Mouse (Mus musculus) limb, embryonic 11.5 days (tissue): ENCODE results near the gene Msmb. TPM values are rescaled to one million over a fixed set of nuclear protein-coding genes. Genes with fewer than 3 reads are reported as not detected.

Experiments used
- ATAC-seq: fragments of 200-750 bp; cut with Nextera tagmentation; 2 replicates; pipeline ENCODE4 v1.8.0; 2017; ENCODE audit warnings: low read depth; ENCODE audit not compliant: insufficient number of reproducible peaks, low FRiP score, low TSS enrichment
- DNase-seq: peaks from one replicate; pipeline ENCODE4 v3.0.0-alpha.2; 2015; ENCODE audit warnings: low spot score
- H3K27ac ChIP-seq: fragments of 300-500 bp; sonication (generic); replicated peaks from 2 replicates; pipeline ENCODE4 v1.5.1; 2014; ENCODE audit warnings: low read depth, mild to moderate bottlenecking, low read length
- H3K27me3 ChIP-seq: fragments of 300-500 bp; sonication (generic); 2 replicates; pipeline ENCODE4 v1.6.1; 2014; ENCODE audit warnings: mild to moderate bottlenecking, low read length, mixed read lengths; ENCODE audit not compliant: control insufficient read depth, insufficient read depth
- H3K36me3 ChIP-seq: fragments of 300-500 bp; sonication (generic); 2 replicates; pipeline ENCODE4 v1.6.1; 2014; ENCODE audit warnings: mild to moderate bottlenecking, low read length, moderate library complexity, mixed read lengths; ENCODE audit not compliant: control insufficient read depth, insufficient read depth
- H3K4me1 ChIP-seq: fragments of 300-500 bp; sonication (generic); 2 replicates; pipeline ENCODE4 v1.6.1; 2014; ENCODE audit warnings: low read length, mixed read lengths; ENCODE audit not compliant: control insufficient read depth, insufficient read depth
- H3K4me2 ChIP-seq: fragments of 300-500 bp; sonication (generic); 2 replicates; pipeline ENCODE4 v1.6.1; 2014; ENCODE audit warnings: low read depth, mild to moderate bottlenecking, moderate library complexity; ENCODE audit not compliant: severe bottlenecking
- H3K4me3 ChIP-seq: fragments of 300-500 bp; sonication (generic); 2 replicates; pipeline ENCODE4 v1.5.1; 2014; ENCODE audit warnings: low read depth, low read length
- H3K9ac ChIP-seq: fragments of 300-500 bp; sonication (generic); 2 replicates; pipeline ENCODE4 v1.6.1; 2014; ENCODE audit warnings: mild to moderate bottlenecking, low read length
- H3K9me3 ChIP-seq: fragments of 300-500 bp; sonication (generic); 2 replicates; pipeline ENCODE4 v1.6.1; 2016; ENCODE audit warnings: low read length; ENCODE audit not compliant: control insufficient read depth
- WGBS: fragments of 180-500 bp; shearing (Covaris S2); extraction: QIAGEN DNeasy Blood & Tissue Kit; methylation state at CpG from one replicate; pipeline ENCODE4 v1.1.7; 2014; 5-methylcytosine and 5-hydroxymethylcytosine counted together
- polyA plus RNA-seq: library from polyadenylated mRNA; unstranded; fragments of >200 nt; fragmentation: Nextera tagmentation; extraction: Ambion mirVana; gene quantifications from 2 replicates; pipeline ENCODE4 v1.2.1, GENCODE M21; 2014

Msmb gene
- polyA plus RNA-seq, 1 experiment from 2014 or later = not detected

DNA sequence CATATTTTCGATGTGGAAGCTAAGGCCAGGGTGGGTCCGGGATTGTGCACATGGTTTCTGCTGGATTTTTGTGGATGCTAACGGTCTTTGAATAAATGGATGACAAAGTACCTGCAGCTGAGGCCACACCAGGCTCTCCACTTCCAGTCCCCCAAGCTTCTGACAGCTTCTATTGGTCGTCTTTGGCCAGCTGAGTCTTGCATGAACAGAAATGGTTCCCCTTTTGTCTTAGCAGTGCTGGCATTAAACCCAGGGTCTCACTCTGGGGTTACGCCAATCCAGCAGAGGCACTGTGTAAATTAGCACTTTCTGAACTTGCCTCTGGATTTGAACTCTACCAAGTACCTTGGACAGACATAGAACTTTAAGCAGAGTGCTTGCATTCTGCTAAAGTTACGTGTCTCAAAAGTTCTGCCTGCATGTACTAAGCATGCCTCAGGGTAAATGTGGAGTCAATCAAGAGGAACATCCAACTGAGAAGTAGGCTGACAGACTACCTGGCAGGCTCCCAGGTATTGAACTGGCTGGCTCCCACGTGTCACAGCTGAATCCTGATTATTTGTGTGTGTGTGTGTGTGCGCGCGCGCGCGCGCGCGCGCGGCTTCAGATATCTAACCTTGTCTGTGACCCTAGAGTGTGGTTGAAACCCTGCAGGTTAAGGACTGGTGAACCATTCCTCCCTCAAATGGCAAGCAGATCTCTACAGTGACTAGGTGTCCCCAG lies 10.6 kb downstream of the Msmb start:
- Histone ChIP-seq H3K4me3 (no peak overlapping the region), H3K27ac (no peak overlapping the region), H3K4me1 (no peaks in the 10 kb centered on the region), H3K27me3 (no peaks in the 10 kb centered on the region), H3K36me3 (no peaks in the 10 kb centered on the region), H3K9ac (no peak overlapping the region), H3K4me2 (no peak overlapping the region), H3K9me3 (no peaks in the 10 kb centered on the region)
- 91% methylated on average over 18 of the region's 18 CpGs for WGBS
- DNase-seq = no peak
- ATAC-seq = no peak

GRCm38 (mm10) chr14:32153156-32153555 lies 11.3 kb downstream of the Msmb start:
- H3K4me1 ChIP-seq = no peaks in the 10 kb centered on the region
- H3K4me2 ChIP-seq = no peak overlapping the region
- H3K27me3 ChIP-seq = no peaks in the 10 kb centered on the region
- H3K4me3 ChIP-seq = no peak overlapping the region
- H3K36me3 ChIP-seq = no peaks in the 10 kb centered on the region
- no peak overlapping the region for H3K9ac ChIP-seq
- DNase-seq (no peak), ATAC-seq (no peak)
- no peak overlapping the region for H3K27ac ChIP-seq
- 96% methylated on average over 2 of the region's 2 CpGs for WGBS
- no peaks in the 10 kb centered on the region for H3K9me3 ChIP-seq

GRCm38 (mm10) chr14:32154758-32155157 lies 12.9 kb downstream of the Msmb start:
- WGBS = 91% methylated on average over 6 of the region's 6 CpGs
- H3K27me3 ChIP-seq = no peaks in the 10 kb centered on the region
- DNase-seq (no peak), ATAC-seq (no peak)
- H3K36me3 ChIP-seq = no peaks in the 10 kb centered on the region
- no peak overlapping the region for H3K27ac ChIP-seq
- H3K4me3 ChIP-seq = no peak overlapping the region
- H3K4me2 ChIP-seq = no peak overlapping the region
- no peaks in the 10 kb centered on the region for H3K4me1 ChIP-seq
- no peak overlapping the region for H3K9ac ChIP-seq
- no peaks in the 10 kb centered on the region for H3K9me3 ChIP-seq

GRCm38 (mm10) chr14:32159150-32159670 lies 17.4 kb downstream of the Msmb start:
- peak overlapping the region; percentile 92 for H3K4me2 ChIP-seq
- H3K36me3 ChIP-seq = no peaks in the 10 kb centered on the region
- H3K9ac ChIP-seq = peak overlapping the region; percentile 84; the same call in 1 of the 2 replicates
- 44% methylated on average over 4 of the region's 4 CpGs for WGBS
- H3K27me3 ChIP-seq = no peaks in the 10 kb centered on the region
- H3K9me3 ChIP-seq = no peaks in the 10 kb centered on the region
- no peak overlapping the region for H3K27ac ChIP-seq
- peak overlapping the region; percentile 66 for H3K4me3 ChIP-seq
- ATAC-seq = peak; percentile 69; the same call in 1 of the 2 replicates
- DNase-seq = peak; percentile 39
- peaks cover 6% of the 10 kb centered on the region for H3K4me1 ChIP-seq

GRCm38 (mm10) chr14:32159690-32160246 lies 17.9 kb downstream of the Msmb start, which contains the start of gene Ncoa4:
TSS of gene Ncoa4 (plus strand) at chr14:32159865.
- Histone ChIP-seq H3K4me2 (peak within 1 kb of the TSS; percentile 92), H3K9me3 (no peaks in the 10 kb centered on the region), H3K36me3 (no peaks in the 10 kb centered on the region), H3K27ac (0 out of 2 replicates have a peak within 1 kb of the TSS, but pooled peaks have one; percentile 36), H3K27me3 (no peaks in the 10 kb centered on the region), H3K4me3 (peak within 1 kb of the TSS; percentile 66), H3K9ac (peak within 1 kb of the TSS; percentile 84), H3K4me1 (peaks cover 6% of the 10 kb centered on the region)
- ATAC-seq (peak; percentile 93), DNase-seq (peak; percentile 98)
- under 1% methylated on average over 33 of the region's 40 CpGs for WGBS

DNA sequence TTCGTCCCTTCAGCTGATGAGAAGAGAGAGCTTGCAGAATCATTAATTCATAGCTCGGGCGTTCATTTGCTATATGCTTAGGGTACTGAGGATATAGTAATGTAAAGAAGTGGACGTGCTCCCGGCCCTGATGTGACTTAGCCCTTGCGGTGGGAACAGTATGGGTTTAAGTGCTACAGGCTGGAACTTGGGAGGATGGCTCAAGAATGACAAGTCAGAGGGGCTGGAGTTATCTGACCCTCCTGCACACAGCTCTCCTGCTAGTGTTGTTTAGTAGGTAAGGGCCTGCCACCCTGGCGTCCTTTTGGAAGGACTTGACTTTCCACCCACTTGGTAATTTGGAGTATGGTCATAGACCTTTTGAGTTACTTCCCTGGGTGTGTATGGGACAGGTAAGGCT lies 18.7 kb downstream of the Msmb start:
- no peak overlapping the region for H3K27ac ChIP-seq
- no peaks in the 10 kb centered on the region for H3K27me3 ChIP-seq
- H3K4me3 ChIP-seq = peak overlapping the region; percentile 66
- no peaks in the 10 kb centered on the region for H3K36me3 ChIP-seq
- no peak for ATAC-seq
- H3K9ac ChIP-seq = peak overlapping the region; percentile 84
- 47% methylated on average over 7 of the region's 7 CpGs for WGBS
- H3K4me1 ChIP-seq = peaks cover 6% of the 10 kb centered on the region
- DNase-seq = no peak
- no peaks in the 10 kb centered on the region for H3K9me3 ChIP-seq
- H3K4me2 ChIP-seq = peak overlapping the region; percentile 92

DNA sequence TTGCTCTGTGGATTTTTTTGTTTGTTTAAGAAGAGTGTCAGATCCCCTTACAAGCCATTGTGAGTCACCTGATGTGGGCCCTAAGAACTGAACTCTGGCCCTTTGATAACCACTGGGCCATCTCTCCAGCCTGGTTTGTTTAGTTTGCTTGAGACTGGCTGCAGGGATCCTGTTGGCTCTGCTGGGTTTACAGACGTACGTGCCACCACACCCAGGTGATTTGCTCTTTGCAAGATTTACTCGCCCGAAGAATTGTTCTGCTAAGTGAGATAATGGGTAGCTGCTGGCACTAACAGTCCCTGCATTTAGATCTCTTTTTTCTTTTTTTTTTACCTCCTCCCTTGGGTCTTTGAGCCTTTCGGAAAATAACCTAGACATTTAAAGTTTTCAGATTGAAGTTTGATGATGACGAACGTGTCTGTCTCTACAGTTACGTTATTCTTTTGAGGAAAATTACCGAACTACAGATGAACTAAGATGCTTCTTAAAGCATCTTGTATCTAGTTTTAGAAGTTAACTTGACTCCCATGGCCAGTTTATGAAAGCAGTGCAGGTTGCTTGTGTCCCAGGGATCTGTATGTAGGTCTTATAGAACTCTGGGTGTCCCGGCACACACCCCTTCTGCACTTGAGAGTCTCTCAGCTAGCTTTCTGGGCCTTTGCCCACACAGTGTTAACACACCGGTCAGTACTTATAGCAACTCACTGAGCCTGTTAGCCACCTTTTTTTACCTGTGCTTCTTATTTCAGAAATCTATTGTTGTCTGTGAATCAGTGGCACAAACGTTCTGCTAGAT lies 19.5 kb downstream of the Msmb start:
- DNase-seq (no peak), ATAC-seq (no peak)
- 87% methylated on average over 12 of the region's 12 CpGs for WGBS
- Histone ChIP-seq H3K27me3 (no peaks in the 10 kb centered on the region), H3K27ac (no peak overlapping the region), H3K9me3 (no peaks in the 10 kb centered on the region), H3K4me3 (peak overlapping the region; percentile 66), H3K4me2 (peak overlapping the region; percentile 92; the same call in 1 of the 2 replicates), H3K4me1 (peaks cover 6% of the 10 kb centered on the region), H3K9ac (no peak overlapping the region), H3K36me3 (no peaks in the 10 kb centered on the region)

- Histone ChIP-seq H3K9me3 (no peaks in the 10 kb centered on the region), H3K4me1 (peaks cover 6% of the 10 kb centered on the region), H3K27me3 (no peaks in the 10 kb centered on the region), H3K36me3 (no peaks in the 10 kb centered on the region), H3K4me2 (no peak overlapping the region), H3K4me3 (no peak overlapping the region), H3K27ac (no peak overlapping the region), H3K9ac (no peak overlapping the region)
- DNase-seq = no peak
- 90% methylated on average over 5 of the region's 5 CpGs for WGBS
- no peak for ATAC-seq
These were observed 20.4 kb downstream of the Msmb start for GRCm38 (mm10) chr14:32162231-32162630.
